Mouse (Mus musculus) mouse embryonic stem cell (cell line): ENCODE results near the gene 1700029J07Rik.

Source experiments
- in situ Hi-C, 2 experiments: fragments of 300-500 bp; cut with MboI; formaldehyde crosslinking; loops; 1 replicate in 1 of 2; 3 replicates in 1 of 2; pipeline ENCODE4 v1.14.3; 2019 to 2020; ENCODE audit warnings: low sequenced_read_pairs in 2 of 2, low pct_unique_long_range_greater_than_20kb in 1 of 2, mixed read lengths in 1 of 2; ENCODE audit not compliant: unreplicated experiment in 1 of 2

The 1700029J07Rik gene

GRCm38 (mm10) chr8:45975126-45975836, at the start of gene 1700029J07Rik, which contains the start of gene Ufsp2:
Gene 1700029J07Rik, minus strand, starts transcription at chr8:45975252.
Gene Ufsp2, plus strand, starts transcription at chr8:45975528.
- in situ Hi-C loops: no loop called here

GRCm38 (mm10) chr8:46024392-46024791, 49.3 kb upstream of the 1700029J07Rik start:
- in situ Hi-C loops: no loop called here

GRCm38 (mm10) chr8:46022758-46023157, 47.7 kb upstream of the 1700029J07Rik start:
- in situ Hi-C loops: no loop called here

- in situ Hi-C loops: no loop called here
These were observed 47.2 kb upstream of the 1700029J07Rik start for GRCm38 (mm10) chr8:46022203-46022602.

- in situ Hi-C loops: no loop called here
These were observed 36.0 kb upstream of the 1700029J07Rik start for GRCm38 (mm10) chr8:46010746-46011680.

GRCm38 (mm10) chr8:46010306-46010705, 35.3 kb upstream of the 1700029J07Rik start:
- in situ Hi-C loops: no loop called here

GRCm38 (mm10) chr8:46007050-46007672, 32.1 kb upstream of the 1700029J07Rik start:
- in situ Hi-C loops: no loop called here

- in situ Hi-C loops: no loop called here
These were observed 30.5 kb upstream of the 1700029J07Rik start, which contains the start of gene Ankrd37 for GRCm38 (mm10) chr8:46005596-46005995. Gene Ankrd37, minus strand, starts transcription at chr8:46005707.

- in situ Hi-C loops: no loop called here
These were observed 25.0 kb upstream of the 1700029J07Rik start for GRCm38 (mm10) chr8:45999784-46000705.

GRCm38 (mm10) chr8:45999138-45999783, 24.2 kb upstream of the 1700029J07Rik start, which contains the start of gene Lrp2bp:
Gene Lrp2bp, plus strand, starts transcription at chr8:45999303.
- in situ Hi-C loops: no loop called here

GRCm38 (mm10) chr8:45998228-45998627, 23.2 kb upstream of the 1700029J07Rik start:
- in situ Hi-C loops: no loop called here

- in situ Hi-C loops: no loop called here
These were observed 20.5 kb upstream of the 1700029J07Rik start for GRCm38 (mm10) chr8:45995576-45995975.

GRCm38 (mm10) chr8:45994111-45994510, 19.1 kb upstream of the 1700029J07Rik start:
- in situ Hi-C loops: no loop called here

- in situ Hi-C loops: no loop called here
These were observed 15.7 kb upstream of the 1700029J07Rik start for GRCm38 (mm10) chr8:45990631-45991310.

- in situ Hi-C loops: no loop called here
These were observed 13.1 kb upstream of the 1700029J07Rik start for GRCm38 (mm10) chr8:45988189-45988588.

GRCm38 (mm10) chr8:45986665-45987064, 11.6 kb upstream of the 1700029J07Rik start:
- in situ Hi-C loops: no loop called here
